8 mouse cellular contexts compared by ENCODE assay signal in the genomic region with DNA sequence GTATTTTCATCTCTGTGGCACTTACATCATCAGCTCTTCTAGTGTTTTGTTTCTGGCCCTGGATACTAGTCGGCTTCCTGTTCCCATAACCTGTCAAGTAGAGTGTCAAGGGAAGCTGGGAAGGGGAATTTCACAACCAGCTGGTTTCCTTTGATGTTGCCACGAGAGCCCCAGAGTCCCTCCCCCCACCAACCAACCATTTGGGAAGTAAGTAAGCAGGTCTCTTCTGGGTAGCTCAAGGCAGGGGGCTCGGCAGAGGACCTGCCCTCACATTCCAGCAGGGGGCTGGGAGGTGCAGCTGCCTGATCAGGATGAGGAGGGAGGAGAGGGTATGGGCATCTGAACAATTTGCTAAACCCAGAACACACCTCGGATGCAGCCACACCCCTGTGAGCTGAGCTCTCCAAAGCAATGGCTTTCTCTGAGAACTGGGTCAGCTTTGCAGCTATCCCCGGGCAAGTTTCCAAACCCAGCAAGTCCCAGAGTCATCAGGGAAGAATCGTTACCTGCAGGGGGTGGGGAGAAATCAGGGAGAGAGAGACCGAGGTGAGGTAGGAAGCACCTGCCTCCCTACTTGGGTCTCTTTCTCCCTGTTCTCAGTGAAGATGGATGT. TPM values are rescaled to one million over a fixed set of nuclear protein-coding genes. Genes with fewer than 3 reads are reported as not detected.
DNase-seq lines count a peak whose midpoint lies in the region; ATAC-seq and TF ChIP-seq lines count a peak whose summit lies in the region.

No protein-coding gene starts in this region.

- H3K36me3 ChIP-seq in ES-Bruce4 (ENCODE audit: control insufficient read depth, insufficient read depth, low read length, poor library complexity, severe bottlenecking) = no peaks in the 10 kb centered on the region
- peaks cover 3% of the 10 kb centered on the region for H3K36me3 ChIP-seq in heart, embryonic 10.5 days
- peaks cover 4% of the 10 kb centered on the region for H3K36me3 ChIP-seq in limb, embryonic 14.5 days (ENCODE audit: control insufficient read depth, insufficient read depth, low read length)

- DNase-seq in adrenal gland, adult 8-10 months = peak; percentile 45
- no peak for DNase-seq in adrenal gland, postnatal 10 days
- DNase-seq in heart, embryonic 10.5 days (ENCODE audit: low spot score) = no peak
- no peak for DNase-seq in limb, embryonic 14.5 days (ENCODE audit: low spot score)
- no peak for DNase-seq in left cerebral cortex, postnatal 25 days (ENCODE audit: low spot score in 2 of 2)
- DNase-seq in spleen, postnatal 14 days (ENCODE audit: low spot score in 2 of 2) = no peak
- DNase-seq in adipocyte (ENCODE audit: low spot score) = no peak

- intact Hi-C loops in left cerebral cortex, postnatal 25 days (cut with DNase I) = loop anchor here (2.0 kb wide), 1 partner anchor 78 kb away; no protein-coding TSS in a partner anchor

- no peak overlapping the region for H3K9ac ChIP-seq in ES-Bruce4 (ENCODE audit: low read depth, poor library complexity, severe bottlenecking)
- no peak overlapping the region for H3K9ac ChIP-seq in limb, embryonic 14.5 days (ENCODE audit: low read depth, low read length, severe bottlenecking)

- no peak for TF ChIP-seq POLR2A in ES-Bruce4 (IDR thresholded peaks at IDR 0.05; ENCODE audit: insufficient read depth, low read length)
- no peak for TF ChIP-seq POLR2A in limb, embryonic 14.5 days (IDR thresholded peaks at IDR 0.05; ENCODE audit: borderline replicate concordance, extremely low read depth, insufficient read depth, insufficient read length)

- H3K9me3 ChIP-seq in ES-Bruce4 (replicated peaks; ENCODE audit: control insufficient read depth, insufficient read depth, low read length, poor library complexity, severe bottlenecking) = no peaks in the 10 kb centered on the region
- H3K9me3 ChIP-seq in heart, embryonic 10.5 days = no peaks in the 10 kb centered on the region
- no peaks in the 10 kb centered on the region for H3K9me3 ChIP-seq in limb, embryonic 14.5 days (ENCODE audit: control insufficient read depth, low read length)

- WGBS in heart, embryonic 10.5 days = 5% methylated on average over 7 of the region's 7 CpGs
- WGBS in limb, embryonic 14.5 days = 7% methylated on average over 7 of the region's 7 CpGs

- TF ChIP-seq EP300 in ES-Bruce4 (IDR thresholded peaks at IDR 0.05; ENCODE audit: insufficient read depth, low read depth, low read length) = peak; percentile 82

- no peaks in the 10 kb centered on the region for H3K27me3 ChIP-seq in ES-Bruce4 (ENCODE audit: control insufficient read depth, insufficient read depth, low read length, poor library complexity, severe bottlenecking)
- H3K27me3 ChIP-seq in heart, embryonic 10.5 days (ENCODE audit: insufficient read depth, poor library complexity, severe bottlenecking) = no peaks in the 10 kb centered on the region
- no peaks in the 10 kb centered on the region for H3K27me3 ChIP-seq in limb, embryonic 14.5 days (ENCODE audit: control insufficient read depth, insufficient read depth, low read length)

- no peak for TF ChIP-seq CTCF in ES-Bruce4 (IDR thresholded peaks at IDR 0.05; ENCODE audit: low read depth, low read length)

- no peak overlapping the region for H3K4me3 ChIP-seq in ES-Bruce4 (ENCODE audit: low read depth, low read length)
- peak overlapping the region; percentile 17; the same call in 1 of the 2 replicates for H3K4me3 ChIP-seq in heart, embryonic 10.5 days
- no peak overlapping the region for H3K4me3 ChIP-seq in limb, embryonic 14.5 days (replicated peaks; ENCODE audit: low read length)

- no peak for ATAC-seq in limb, embryonic 14.5 days (ENCODE audit: low FRiP score, low read depth)

- 0 out of 2 replicates have a peak overlapping the region, but pooled peaks have one; percentile 13 for H3K4me2 ChIP-seq in limb, embryonic 14.5 days (replicated peaks; ENCODE audit: low read depth, low read length, severe bottlenecking)

- H3K4me1 ChIP-seq in ES-Bruce4 (ENCODE audit: control insufficient read depth, insufficient read depth, low read length) = peaks cover 12% of the 10 kb centered on the region
- H3K4me1 ChIP-seq in heart, embryonic 10.5 days = peaks cover 54% of the 10 kb centered on the region
- H3K4me1 ChIP-seq in limb, embryonic 14.5 days (ENCODE audit: control insufficient read depth, insufficient read depth, low read length) = peaks cover 40% of the 10 kb centered on the region

- H3K27ac ChIP-seq in ES-Bruce4 (ENCODE audit: insufficient read depth, low read length) = peak overlapping the region; percentile 86
- H3K27ac ChIP-seq in heart, embryonic 10.5 days = peak overlapping the region; percentile 74
- H3K27ac ChIP-seq in limb, embryonic 14.5 days (replicated peaks; ENCODE audit: low read depth, low read length) = peak overlapping the region; percentile 48; the same call in 1 of the 2 replicates

RNA-seq across cellular contexts. Expression of gene Amotl2, which starts 1.5 kb away (rescaled TPM):
- total RNA-seq in adrenal gland, adult 8-10 months (2022) = 100 to 1,000 TPM in 2 of 4 experiments, 10 to 100 TPM in 2; 77.4 to 388 (median 110) TPM
- 100 to 1,000 TPM; 101 to 154 TPM for total RNA-seq in adrenal gland, postnatal 10 days (2021)
- polyA plus RNA-seq in ES-Bruce4 (2011; ENCODE audit: insufficient read depth, insufficient read length, low read depth, missing spikeins) = 227 and 231 TPM in 2 replicates
- polyA plus RNA-seq in heart, embryonic 10.5 days (2016; fragmentation: Nextera tagmentation; extraction: Ambion mirVana) = 52.5 and 54.8 TPM in 2 replicates
- 58.9 and 67.7 TPM in 2 replicates for polyA plus RNA-seq in limb, embryonic 14.5 days (2012; rRNA removed)
- polyA plus RNA-seq in limb, embryonic 14.5 days (2014; fragmentation: Nextera tagmentation; extraction: Ambion mirVana) = 52.7 and 66.6 TPM in 2 replicates
- total RNA-seq in left cerebral cortex, postnatal 25 days (2021) = 10 to 100 TPM; 18.7 to 18.8 TPM
